Mouse (Mus musculus) C2C12 (cell line): ENCODE data around the gene Vwa5b1.

Experiments
- CTCF ChIP-seq: IDR thresholded peaks from one replicate; pipeline ENCODE4 v1.5.1; 2011; ENCODE audit not compliant: control insufficient read depth, insufficient read depth, insufficient read length
- MAX ChIP-seq: IDR thresholded peaks from one replicate; pipeline ENCODE4 v1.6.1; 2011; ENCODE audit warnings: mild to moderate bottlenecking, control low read depth
- MYOG ChIP-seq: IDR thresholded peaks from one replicate; pipeline ENCODE4 v1.6.1; 2011; ENCODE audit not compliant: control insufficient read depth, insufficient read length; ENCODE audit errors: extremely low read depth
- USF1 ChIP-seq: IDR thresholded peaks from one replicate; pipeline ENCODE4 v1.6.1; 2011; ENCODE audit warnings: low read depth, mild to moderate bottlenecking, control low read depth, moderate library complexity

GRCm38 (mm10) chr4:138551601-138552000, 84.1 kb downstream of the Vwa5b1 start:
- TF ChIP-seq CTCF (no peak), USF1 (no peak), MYOG (no peak), MAX (no peak)
